Mouse (Mus musculus) lung, embryonic 14.5 days (tissue): ENCODE results near the gene Tjp1. TPM values are rescaled to one million over a fixed set of nuclear protein-coding genes. Genes with fewer than 3 reads are reported as not detected.

Experiments
- ATAC-seq: fragments of 200-750 bp; cut with Nextera tagmentation; 2 replicates; pipeline ENCODE4 v1.8.0; 2017; ENCODE audit warnings: mild to moderate bottlenecking, moderate TSS enrichment, moderate library complexity; ENCODE audit not compliant: insufficient read depth
- DNase-seq: peaks from one replicate; pipeline ENCODE4 v3.0.0-alpha.2; 2015
- H3K27ac ChIP-seq: fragments of 300-500 bp; sonication (generic); 2 replicates; pipeline ENCODE4 v1.5.1; 2014; ENCODE audit warnings: low read depth, mild to moderate bottlenecking, moderate library complexity
- H3K27me3 ChIP-seq: fragments of 300-500 bp; sonication (generic); 2 replicates; pipeline ENCODE4 v1.6.1; 2014; ENCODE audit warnings: low read length, control low read depth; ENCODE audit not compliant: insufficient read depth
- H3K36me3 ChIP-seq: fragments of 300-500 bp; sonication (generic); 2 replicates; pipeline ENCODE4 v1.6.1; 2014; ENCODE audit warnings: control low read depth; ENCODE audit not compliant: insufficient read depth
- H3K4me1 ChIP-seq: fragments of 300-500 bp; sonication (generic); 2 replicates; pipeline ENCODE4 v1.6.1; 2014; ENCODE audit warnings: antibody characterized with exemption, control low read depth; ENCODE audit not compliant: insufficient read depth
- H3K4me2 ChIP-seq: fragments of 300-500 bp; sonication (generic); 2 replicates; pipeline ENCODE4 v1.6.1; 2014; ENCODE audit warnings: mild to moderate bottlenecking
- H3K4me3 ChIP-seq: fragments of 300-500 bp; sonication (generic); 2 replicates; pipeline ENCODE4 v1.5.1; 2014; ENCODE audit warnings: low read depth, low read length
- H3K9ac ChIP-seq: fragments of 300-500 bp; sonication (generic); 2 replicates; pipeline ENCODE4 v1.6.1; 2014
- H3K9me3 ChIP-seq: fragments of 300-500 bp; sonication (generic); 2 replicates; pipeline ENCODE4 v1.6.1; 2016; ENCODE audit warnings: low read depth, low read length, control low read depth
- CTCF ChIP-seq: IDR thresholded peaks from 2 replicates; pipeline ENCODE4 v1.5.1; 2016; ENCODE audit warnings: antibody characterized with exemption, low read depth
- WGBS: fragments of 180-500 bp; shearing (Covaris S2); extraction: QIAGEN DNeasy Blood & Tissue Kit; methylation state at CpG from one replicate; pipeline ENCODE4 v1.1.7; 2014; 5-methylcytosine and 5-hydroxymethylcytosine counted together
- polyA plus RNA-seq: library from polyadenylated mRNA; unstranded; fragments of >200 nt; fragmentation: Nextera tagmentation; extraction: Ambion mirVana; gene quantifications from 2 replicates; pipeline ENCODE4 v1.2.1, GENCODE M21; 2014

The Tjp1 gene
- polyA plus RNA-seq = 32.2 and 32.9 TPM in 2 replicates

DNA sequence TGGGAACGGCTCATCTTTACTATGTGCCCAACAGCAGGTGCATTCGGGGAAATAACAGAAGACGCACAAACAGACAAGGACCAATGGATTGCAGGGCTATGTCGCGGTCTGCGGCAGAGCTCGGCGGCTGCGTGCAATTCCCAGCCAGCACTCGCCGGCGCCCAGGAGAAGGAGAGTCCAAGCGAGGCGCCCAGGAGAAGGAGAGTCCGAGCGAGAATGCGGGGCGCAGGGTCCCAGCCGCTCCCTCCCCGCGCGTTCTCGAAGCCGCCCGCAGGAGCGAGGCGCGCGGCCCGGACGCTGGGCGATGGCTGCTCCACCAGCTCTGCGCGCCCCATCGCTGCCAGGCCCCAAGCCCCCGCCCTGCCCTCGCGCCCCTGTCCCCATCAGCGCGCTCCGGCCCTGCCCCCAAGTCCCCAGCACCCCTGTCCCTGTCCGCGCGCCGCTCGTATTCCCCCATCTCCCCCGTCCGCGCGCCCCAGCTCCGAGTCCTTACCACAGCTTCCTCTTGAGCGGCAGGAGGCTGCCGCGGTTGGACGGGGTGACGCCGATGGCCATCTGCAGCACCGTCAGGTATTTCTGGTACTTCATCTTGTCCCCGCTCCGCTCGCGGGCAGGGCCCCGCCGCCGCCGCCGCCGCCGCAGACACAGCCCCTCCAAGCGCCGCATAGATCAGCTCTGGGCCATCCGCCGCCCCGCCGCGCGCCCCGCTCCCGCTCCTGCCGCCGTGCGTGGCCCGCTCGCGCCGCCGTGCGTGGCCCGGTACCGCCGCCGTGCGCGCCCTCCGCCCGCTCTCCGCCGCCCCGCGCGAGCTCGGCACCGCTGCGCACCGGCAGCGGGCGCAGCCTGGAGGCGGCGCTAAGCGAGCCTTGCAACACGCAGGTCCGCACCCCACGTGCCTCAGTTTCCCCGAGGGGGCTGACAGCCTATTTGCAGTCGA lies at the start of gene Tjp1:
Tjp1 (minus strand) TSS at position 711 of the 937 bp plus-strand sequence.
- H3K27me3 ChIP-seq = peaks cover 32% of the 10 kb centered on the region
- WGBS = under 1% methylated on average over 89 of the region's 115 CpGs
- H3K9ac ChIP-seq = peak within 1 kb of the TSS; percentile 48
- no peak within 1 kb of the TSS for H3K27ac ChIP-seq
- H3K4me2 ChIP-seq = peak within 1 kb of the TSS; percentile 99
- no peaks in the 10 kb centered on the region for H3K36me3 ChIP-seq
- H3K4me1 ChIP-seq = no peaks in the 10 kb centered on the region
- H3K9me3 ChIP-seq = no peaks in the 10 kb centered on the region
- ATAC-seq (peak; percentile 62), DNase-seq (peak; percentile 40)
- H3K4me3 ChIP-seq = peak within 1 kb of the TSS; percentile 59
- no peak for TF ChIP-seq CTCF

DNA sequence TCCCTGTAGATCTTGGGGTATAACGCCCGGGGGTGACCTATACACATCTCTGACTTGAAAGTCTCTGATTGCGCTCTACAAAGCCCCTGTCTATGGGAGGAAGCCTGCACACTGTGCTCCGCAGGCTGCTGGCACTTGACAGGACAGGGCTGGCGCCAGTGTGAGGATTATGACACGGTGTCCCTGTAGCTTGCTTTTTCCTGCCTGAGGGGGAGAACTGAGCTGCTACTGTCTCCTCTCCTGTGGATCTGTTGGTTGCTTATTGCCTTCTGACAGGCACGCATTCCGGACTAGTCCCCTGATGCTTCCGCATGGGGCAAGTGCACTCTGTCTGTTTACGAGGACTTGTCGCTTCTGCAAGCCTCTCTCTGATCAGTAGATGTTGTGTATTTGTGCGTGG lies 49.5 kb upstream of the Tjp1 start:
- H3K27ac ChIP-seq = no peak overlapping the region
- H3K9ac ChIP-seq = no peak overlapping the region
- no peaks in the 10 kb centered on the region for H3K27me3 ChIP-seq
- DNase-seq (peak; percentile 7), ATAC-seq (no peak)
- no peak overlapping the region for H3K4me2 ChIP-seq
- TF ChIP-seq CTCF = no peak
- 44% methylated on average over 12 of the region's 12 CpGs for WGBS
- H3K4me3 ChIP-seq = no peak overlapping the region
- H3K4me1 ChIP-seq = no peaks in the 10 kb centered on the region
- no peaks in the 10 kb centered on the region for H3K36me3 ChIP-seq
- H3K9me3 ChIP-seq = no peaks in the 10 kb centered on the region

DNA sequence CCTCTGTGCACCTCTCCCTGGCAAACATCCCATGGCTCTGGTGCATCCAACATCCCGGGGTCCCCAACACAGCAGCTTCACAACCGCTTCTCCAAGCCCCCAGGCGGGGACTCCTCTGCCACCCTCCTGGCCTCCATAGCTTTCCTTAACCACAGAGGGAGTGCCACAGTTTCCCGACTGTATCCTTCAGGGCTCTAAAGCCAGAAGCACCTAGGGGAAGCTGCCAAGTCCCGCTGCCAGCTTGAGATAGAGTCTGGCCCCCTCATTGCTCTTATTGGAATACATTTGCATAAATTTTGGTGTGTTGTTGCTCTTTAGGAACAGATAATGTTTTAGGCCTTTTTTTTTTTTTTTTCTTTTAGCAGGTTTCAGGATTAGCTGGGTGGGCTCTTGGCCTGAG lies 45.1 kb upstream of the Tjp1 start:
- no peak overlapping the region for H3K27ac ChIP-seq
- H3K9ac ChIP-seq = no peak overlapping the region
- no peak for TF ChIP-seq CTCF
- ATAC-seq (no peak), DNase-seq (no peak)
- H3K36me3 ChIP-seq = no peaks in the 10 kb centered on the region
- 65% methylated on average over 5 of the region's 5 CpGs for WGBS
- H3K27me3 ChIP-seq = no peaks in the 10 kb centered on the region
- no peaks in the 10 kb centered on the region for H3K9me3 ChIP-seq
- no peak overlapping the region for H3K4me3 ChIP-seq
- H3K4me2 ChIP-seq = no peak overlapping the region
- H3K4me1 ChIP-seq = no peaks in the 10 kb centered on the region

DNA sequence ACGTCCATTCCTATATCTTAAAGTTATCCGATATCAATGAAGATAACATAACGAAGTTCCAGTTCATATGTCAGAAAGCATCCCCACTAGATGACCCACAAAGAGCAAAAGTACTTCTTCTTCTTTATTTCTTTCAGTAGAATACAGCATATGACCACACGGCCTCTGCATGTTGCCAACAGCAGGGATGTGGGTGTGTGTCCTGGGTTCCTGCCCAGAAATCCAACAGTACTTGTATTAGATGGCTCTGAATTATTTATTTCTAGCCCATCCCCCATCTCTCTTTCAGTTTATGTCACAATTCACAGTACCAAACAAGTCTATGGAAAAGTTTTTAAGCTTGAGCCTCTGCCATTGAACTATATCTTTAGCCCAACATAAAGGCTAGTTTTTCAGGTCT lies 43.1 kb upstream of the Tjp1 start:
- H3K27me3 ChIP-seq = no peaks in the 10 kb centered on the region
- no peak overlapping the region for H3K9ac ChIP-seq
- H3K36me3 ChIP-seq = no peaks in the 10 kb centered on the region
- peak; percentile 11 for DNase-seq
- H3K4me2 ChIP-seq = no peak overlapping the region
- H3K27ac ChIP-seq = no peak overlapping the region
- ATAC-seq = no peak
- H3K4me3 ChIP-seq = no peak overlapping the region
- WGBS = 74% methylated on average over 4 of the region's 4 CpGs
- no peak for TF ChIP-seq CTCF
- no peaks in the 10 kb centered on the region for H3K9me3 ChIP-seq
- no peaks in the 10 kb centered on the region for H3K4me1 ChIP-seq

DNA sequence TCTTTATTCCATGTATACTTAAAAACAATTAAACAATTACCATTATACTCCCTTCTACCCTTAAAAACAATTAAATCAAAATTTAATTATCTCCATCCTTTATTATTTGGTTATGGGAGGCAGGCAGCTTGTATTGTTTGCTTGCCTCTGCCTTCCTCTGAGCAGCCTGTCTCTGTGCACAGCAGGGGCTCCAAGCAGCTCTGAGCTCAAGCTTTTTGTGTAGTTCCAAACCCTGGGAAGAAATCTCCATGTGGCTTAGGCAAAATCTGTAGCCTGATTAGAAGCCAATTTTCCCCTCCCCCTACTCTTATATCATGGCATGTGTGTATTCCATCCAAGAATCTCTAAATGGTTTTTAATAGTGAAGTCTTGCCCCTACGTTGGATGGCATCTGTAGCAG lies 28.4 kb upstream of the Tjp1 start:
- ATAC-seq = no peak
- Histone ChIP-seq H3K9me3 (no peaks in the 10 kb centered on the region), H3K36me3 (no peaks in the 10 kb centered on the region), H3K4me2 (no peak overlapping the region), H3K4me1 (no peaks in the 10 kb centered on the region), H3K4me3 (no peak overlapping the region), H3K27ac (no peak overlapping the region), H3K27me3 (no peaks in the 10 kb centered on the region), H3K9ac (no peak overlapping the region)
- TF ChIP-seq CTCF = no peak
- WGBS = 65% methylated on average over 1 of the region's 1 CpGs
- no peak for DNase-seq

DNA sequence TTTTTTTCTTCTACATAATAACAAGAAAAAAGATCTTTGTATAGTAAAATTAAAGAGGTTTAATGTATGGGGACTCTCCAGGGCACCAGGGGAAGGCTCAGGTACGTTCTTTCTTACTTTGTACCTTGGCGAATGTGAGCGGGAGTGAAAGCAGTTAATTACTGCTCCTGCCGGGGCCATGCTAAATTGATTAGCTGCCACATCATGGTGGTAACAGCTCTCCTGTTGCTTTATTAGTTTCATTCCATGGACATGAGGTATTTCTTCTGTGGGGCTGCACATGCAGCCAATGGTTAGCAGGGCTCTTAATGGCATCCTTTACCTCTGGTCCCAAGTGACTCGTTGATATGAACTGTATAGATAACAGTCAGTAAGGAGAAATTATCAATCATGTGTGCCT lies 18.2 kb upstream of the Tjp1 start:
- ATAC-seq = no peak
- Histone ChIP-seq H3K4me2 (no peak overlapping the region), H3K9me3 (no peaks in the 10 kb centered on the region), H3K9ac (no peak overlapping the region), H3K4me1 (no peaks in the 10 kb centered on the region), H3K27ac (no peak overlapping the region), H3K27me3 (no peaks in the 10 kb centered on the region), H3K4me3 (no peak overlapping the region), H3K36me3 (no peaks in the 10 kb centered on the region)
- DNase-seq = no peak
- no peak for TF ChIP-seq CTCF
- WGBS = 37% methylated on average over 5 of the region's 5 CpGs

DNA sequence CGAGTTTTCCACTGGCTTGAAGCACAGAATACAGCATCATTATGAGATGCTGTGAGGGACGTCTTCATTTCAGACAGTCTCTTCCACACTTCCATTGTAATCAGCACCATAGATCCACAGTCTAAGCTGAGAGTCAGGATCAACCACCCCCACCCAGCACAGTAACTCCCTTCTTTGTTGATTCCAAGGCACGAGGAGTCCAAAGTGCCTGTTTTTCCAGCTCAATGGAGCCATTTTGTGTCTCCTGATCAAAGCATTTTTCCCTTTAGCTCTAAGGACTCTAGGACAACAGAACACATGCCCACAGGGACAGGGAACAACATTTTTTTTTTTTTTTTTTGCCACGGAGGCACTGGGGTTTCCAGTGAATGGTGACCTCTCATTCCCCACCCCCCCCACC lies 5.1 kb upstream of the Tjp1 start:
- H3K36me3 ChIP-seq = no peaks in the 10 kb centered on the region
- no peaks in the 10 kb centered on the region for H3K9me3 ChIP-seq
- H3K4me1 ChIP-seq = no peaks in the 10 kb centered on the region
- no peak overlapping the region for H3K9ac ChIP-seq
- ATAC-seq (no peak), DNase-seq (no peak)
- no peak overlapping the region for H3K4me2 ChIP-seq
- no peak overlapping the region for H3K4me3 ChIP-seq
- H3K27ac ChIP-seq = no peak overlapping the region
- 63% methylated on average over 4 of the region's 4 CpGs for WGBS
- TF ChIP-seq CTCF = no peak
- peaks cover 12% of the 10 kb centered on the region; the same call in 1 of the 2 replicates for H3K27me3 ChIP-seq
